Mouse (Mus musculus) midbrain, embryonic 11.5 days (tissue): ENCODE results near the gene Cdk18. TPM values are rescaled to one million over a fixed set of nuclear protein-coding genes. Genes with fewer than 3 reads are reported as not detected.
A peak's percentile ranks its signal among the peaks of the same experiment; 100 is the strongest.

Source experiments
- ATAC-seq: fragments of 200-750 bp; cut with Nextera tagmentation; 2 replicates; pipeline ENCODE4 v1.8.0; 2017; ENCODE audit warnings: moderate TSS enrichment, moderate library complexity; ENCODE audit not compliant: low FRiP score
- DNase-seq: peaks from one replicate; pipeline ENCODE4 v3.0.0; 2015; ENCODE audit warnings: low spot score; ENCODE audit errors: missing footprints
- H3K27ac ChIP-seq: fragments of 300-500 bp; sonication (generic); 2 replicates; pipeline ENCODE4 v1.5.1; 2014; ENCODE audit warnings: low read depth, low read length
- H3K27me3 ChIP-seq: fragments of 300-500 bp; sonication (generic); 2 replicates; pipeline ENCODE4 v1.6.1; 2014; ENCODE audit warnings: mild to moderate bottlenecking, low read length, moderate library complexity, mixed read lengths; ENCODE audit not compliant: control insufficient read depth, insufficient read depth
- H3K36me3 ChIP-seq: fragments of 300-500 bp; sonication (generic); 2 replicates; pipeline ENCODE4 v1.6.1; 2014; ENCODE audit warnings: mild to moderate bottlenecking, low read length, moderate library complexity, mixed read lengths; ENCODE audit not compliant: control insufficient read depth, insufficient read depth
- H3K4me1 ChIP-seq: fragments of 300-500 bp; sonication (generic); 2 replicates; pipeline ENCODE4 v1.6.1; 2014; ENCODE audit warnings: low read length; ENCODE audit not compliant: control insufficient read depth, insufficient read depth
- H3K4me2 ChIP-seq: fragments of 300-500 bp; sonication (generic); 2 replicates; pipeline ENCODE4 v1.6.1; 2014; ENCODE audit warnings: mild to moderate bottlenecking, moderate library complexity
- H3K4me3 ChIP-seq: fragments of 300-500 bp; sonication (generic); 2 replicates; pipeline ENCODE4 v1.5.1; 2014; ENCODE audit warnings: low read depth, low read length
- H3K9ac ChIP-seq: fragments of 300-500 bp; sonication (generic); 2 replicates; pipeline ENCODE4 v1.6.1; 2014; ENCODE audit warnings: low read length
- H3K9me3 ChIP-seq: fragments of 300-500 bp; sonication (generic); 2 replicates; pipeline ENCODE4 v1.6.1; 2016; ENCODE audit warnings: low read length; ENCODE audit not compliant: control insufficient read depth
- WGBS: fragments of 180-500 bp; shearing (Covaris S2); extraction: QIAGEN DNeasy Blood & Tissue Kit; methylation state at CpG from one replicate; pipeline ENCODE4 v1.1.7; 2014; 5-methylcytosine and 5-hydroxymethylcytosine counted together
- polyA plus RNA-seq: library from polyadenylated mRNA; unstranded; fragments of >200 nt; fragmentation: Nextera tagmentation; extraction: Ambion mirVana; gene quantifications from 2 replicates; pipeline ENCODE4 v1.2.1, GENCODE M21; 2014

Gene Cdk18
- polyA plus RNA-seq, 1 experiment from 2014 or later, result 0.14 TPM

DNA sequence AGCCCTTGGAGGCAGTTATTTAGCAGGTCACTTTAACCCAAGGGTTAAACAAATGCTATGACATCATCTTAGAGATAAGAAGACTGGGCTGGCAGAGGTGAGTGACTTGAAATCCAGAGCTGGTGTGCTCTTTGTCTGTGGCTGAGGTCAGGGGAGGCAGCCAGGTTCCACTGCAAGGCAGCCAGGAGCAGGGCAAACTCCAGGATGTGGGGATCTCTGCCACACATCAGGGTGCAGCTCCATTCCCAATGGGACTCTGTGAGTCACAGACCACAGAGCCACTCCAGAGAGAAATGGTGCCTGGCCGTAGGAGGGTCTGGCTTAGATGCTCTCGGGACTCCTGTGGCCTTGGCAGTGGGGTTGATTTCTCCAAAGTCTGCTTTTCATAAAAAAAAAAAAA, 12.4 kb upstream of the Cdk18 start:
- Histone ChIP-seq H3K4me2 (no peak overlapping the region), H3K4me3 (no peak overlapping the region), H3K9me3 (no peaks in the 10 kb centered on the region), H3K4me1 (peaks cover 3% of the 10 kb centered on the region; the same call in 1 of the 2 replicates), H3K27me3 (no peaks in the 10 kb centered on the region), H3K36me3 (no peaks in the 10 kb centered on the region), H3K27ac (no peak overlapping the region), H3K9ac (no peak overlapping the region)
- 68% methylated on average over 2 of the region's 2 CpGs for WGBS
- no peak for DNase-seq
- no peak for ATAC-seq

GRCm38 (mm10) chr1:132150817-132151601, 11.5 kb upstream of the Cdk18 start:
- no peak overlapping the region for H3K9ac ChIP-seq
- no peak for ATAC-seq
- no peaks in the 10 kb centered on the region for H3K9me3 ChIP-seq
- H3K4me1 ChIP-seq, result peaks cover 3% of the 10 kb centered on the region; the same call in 1 of the 2 replicates
- DNase-seq, result no peak
- H3K27ac ChIP-seq, result no peak overlapping the region
- no peaks in the 10 kb centered on the region for H3K27me3 ChIP-seq
- no peak overlapping the region for H3K4me2 ChIP-seq
- H3K4me3 ChIP-seq, result no peak overlapping the region
- WGBS, result 73% methylated on average over 15 of the region's 15 CpGs
- H3K36me3 ChIP-seq, result no peaks in the 10 kb centered on the region

GRCm38 (mm10) chr1:132150171-132150570, 10.7 kb upstream of the Cdk18 start:
- no peak for ATAC-seq
- Histone ChIP-seq H3K9me3 (no peaks in the 10 kb centered on the region), H3K4me3 (no peak overlapping the region), H3K4me1 (peaks cover 3% of the 10 kb centered on the region; the same call in 1 of the 2 replicates), H3K9ac (no peak overlapping the region), H3K36me3 (no peaks in the 10 kb centered on the region), H3K27ac (no peak overlapping the region), H3K4me2 (no peak overlapping the region), H3K27me3 (no peaks in the 10 kb centered on the region)
- no peak for DNase-seq
- 55% methylated on average over 1 of the region's 1 CpGs for WGBS

- H3K4me2 ChIP-seq, result no peak overlapping the region
- no peak overlapping the region for H3K4me3 ChIP-seq
- peaks cover 4% of the 10 kb centered on the region for H3K4me1 ChIP-seq
- DNase-seq (no peak), ATAC-seq (no peak)
- H3K36me3 ChIP-seq, result no peaks in the 10 kb centered on the region
- no peak overlapping the region for H3K27ac ChIP-seq
- no peak overlapping the region for H3K9ac ChIP-seq
- H3K27me3 ChIP-seq, result no peaks in the 10 kb centered on the region
- WGBS, result 79% methylated on average over 2 of the region's 2 CpGs
- no peaks in the 10 kb centered on the region for H3K9me3 ChIP-seq
Measured at GRCm38 (mm10) chr1:132149410-132149809, 9.9 kb upstream of the Cdk18 start.

- H3K36me3 ChIP-seq, result no peaks in the 10 kb centered on the region
- H3K27me3 ChIP-seq, result no peaks in the 10 kb centered on the region
- DNase-seq (no peak), ATAC-seq (no peak)
- H3K4me1 ChIP-seq, result peaks cover 5% of the 10 kb centered on the region
- WGBS, result 90% methylated on average over 8 of the region's 8 CpGs
- H3K4me3 ChIP-seq, result no peak overlapping the region
- H3K27ac ChIP-seq, result no peak overlapping the region
- H3K9ac ChIP-seq, result no peak overlapping the region
- H3K9me3 ChIP-seq, result no peaks in the 10 kb centered on the region
- no peak overlapping the region for H3K4me2 ChIP-seq
Measured at GRCm38 (mm10) chr1:132145973-132146685, 6.6 kb upstream of the Cdk18 start.

- peaks cover 5% of the 10 kb centered on the region for H3K4me1 ChIP-seq
- no peak overlapping the region for H3K4me3 ChIP-seq
- H3K4me2 ChIP-seq, result no peak overlapping the region
- no peaks in the 10 kb centered on the region for H3K36me3 ChIP-seq
- WGBS, result 86% methylated on average over 3 of the region's 3 CpGs
- H3K9ac ChIP-seq, result no peak overlapping the region
- ATAC-seq (no peak), DNase-seq (no peak)
- H3K27ac ChIP-seq, result no peak overlapping the region
- peaks cover under 1% of the 10 kb centered on the region for H3K27me3 ChIP-seq
- no peaks in the 10 kb centered on the region for H3K9me3 ChIP-seq
Measured at GRCm38 (mm10) chr1:132144837-132145236, 5.4 kb upstream of the Cdk18 start.

GRCm38 (mm10) chr1:132144223-132144622, 4.7 kb upstream of the Cdk18 start:
- peaks cover 7% of the 10 kb centered on the region for H3K27me3 ChIP-seq
- H3K9me3 ChIP-seq, result no peaks in the 10 kb centered on the region
- no peak overlapping the region for H3K27ac ChIP-seq
- DNase-seq (peak; percentile 92), ATAC-seq (peak; percentile 88)
- no peak overlapping the region for H3K4me2 ChIP-seq
- no peak overlapping the region for H3K9ac ChIP-seq
- 21% methylated on average over 2 of the region's 2 CpGs for WGBS
- H3K4me3 ChIP-seq, result no peak overlapping the region
- H3K36me3 ChIP-seq, result no peaks in the 10 kb centered on the region
- H3K4me1 ChIP-seq, result peaks cover 6% of the 10 kb centered on the region

- no peak for ATAC-seq
- no peak overlapping the region for H3K9ac ChIP-seq
Measured at GRCm38 (mm10) chr1:132143730-132144129, 4.2 kb upstream of the Cdk18 start.

DNA sequence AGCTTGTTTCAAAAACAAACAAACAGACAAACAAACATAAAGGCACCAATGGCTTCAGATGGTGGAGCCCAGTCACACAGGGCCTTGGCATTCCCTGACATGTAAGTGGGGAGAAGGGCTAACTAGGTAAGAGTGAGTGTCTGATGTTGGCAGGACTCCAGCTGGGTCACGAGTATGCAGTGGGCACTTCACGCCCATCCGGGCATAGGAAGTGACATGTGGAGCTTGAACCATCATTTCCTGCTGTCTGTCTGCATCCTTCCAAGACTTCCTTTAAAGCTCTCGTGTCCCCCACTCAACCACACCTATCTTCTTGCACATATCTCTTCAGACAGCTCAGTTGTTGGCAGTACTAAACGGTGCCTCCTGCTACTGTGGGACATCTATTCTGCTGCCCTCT, 3.6 kb upstream of the Cdk18 start:
- Histone ChIP-seq H3K27me3 (peaks cover 18% of the 10 kb centered on the region), H3K4me3 (no peak overlapping the region), H3K9me3 (no peaks in the 10 kb centered on the region), H3K27ac (no peak overlapping the region), H3K36me3 (no peaks in the 10 kb centered on the region), H3K9ac (no peak overlapping the region), H3K4me1 (peaks cover 10% of the 10 kb centered on the region), H3K4me2 (no peak overlapping the region)
- WGBS, result 81% methylated on average over 5 of the region's 5 CpGs
- DNase-seq (no peak), ATAC-seq (no peak)

More at GRCm38 (mm10) chr1:132143730-132144129, 4.2 kb upstream of the Cdk18 start:
- Histone ChIP-seq H3K27ac (no peak overlapping the region), H3K4me2 (no peak overlapping the region), H3K4me3 (no peak overlapping the region), H3K9me3 (no peaks in the 10 kb centered on the region), H3K4me1 (peaks cover 10% of the 10 kb centered on the region), H3K27me3 (peaks cover 12% of the 10 kb centered on the region), H3K36me3 (no peaks in the 10 kb centered on the region)
- no peak for DNase-seq
- 60% methylated on average over 4 of the region's 4 CpGs for WGBS
